Mouse (Mus musculus) CH12.LX (cell line): Measurements from ENCODE around the gene Golim4.

Experiments used
- BHLHE40 ChIP-seq: IDR thresholded peaks from 2 replicates; pipeline ENCODE4 v1.6.1; 2011; ENCODE audit warnings: mild to moderate bottlenecking, low read depth, low read length, improper control_type of control experiment
- CHD2 ChIP-seq: IDR thresholded peaks from 2 replicates; pipeline ENCODE4 v1.6.1; 2011; ENCODE audit warnings: low read length, improper control_type of control experiment
- CTCF ChIP-seq, 2 experiments: IDR thresholded peaks in 1 of 2; conservative IDR thresholded peaks in 1 of 2; 2 replicates each; pipeline ENCODE4 v1.5.1; 2011 to 2012; ENCODE audit warnings: low read depth in 2 of 2, low read length in 2 of 2, improper control_type of control experiment in 1 of 2, inconsistent platforms in 1 of 2, mild to moderate bottlenecking in 1 of 2, moderate library complexity in 1 of 2
- ELF1 ChIP-seq: IDR thresholded peaks from 2 replicates; pipeline ENCODE4 v1.6.1; 2014; ENCODE audit warnings: low read depth, mild to moderate bottlenecking, inconsistent platforms, low read length, improper control_type of control experiment
- IRF4 ChIP-seq: IDR thresholded peaks from 2 replicates; pipeline ENCODE4 v1.6.1; 2014; ENCODE audit warnings: low read depth, mild to moderate bottlenecking, inconsistent platforms, low read length, improper control_type of control experiment
- MAZ ChIP-seq: IDR thresholded peaks from 2 replicates; pipeline ENCODE4 v1.6.1; 2012; ENCODE audit warnings: low read depth, mild to moderate bottlenecking, inconsistent platforms, low read length, improper control_type of control experiment, moderate library complexity
- PAX5 ChIP-seq: IDR thresholded peaks from 2 replicates; pipeline ENCODE4 v1.6.1; 2012; ENCODE audit warnings: low read length, inconsistent platforms, mixed read lengths
- USF2 ChIP-seq: conservative IDR thresholded peaks from 2 replicates; pipeline ENCODE4 v1.6.1; 2011; ENCODE audit warnings: low read depth, low read length, improper control_type of control experiment

DNA sequence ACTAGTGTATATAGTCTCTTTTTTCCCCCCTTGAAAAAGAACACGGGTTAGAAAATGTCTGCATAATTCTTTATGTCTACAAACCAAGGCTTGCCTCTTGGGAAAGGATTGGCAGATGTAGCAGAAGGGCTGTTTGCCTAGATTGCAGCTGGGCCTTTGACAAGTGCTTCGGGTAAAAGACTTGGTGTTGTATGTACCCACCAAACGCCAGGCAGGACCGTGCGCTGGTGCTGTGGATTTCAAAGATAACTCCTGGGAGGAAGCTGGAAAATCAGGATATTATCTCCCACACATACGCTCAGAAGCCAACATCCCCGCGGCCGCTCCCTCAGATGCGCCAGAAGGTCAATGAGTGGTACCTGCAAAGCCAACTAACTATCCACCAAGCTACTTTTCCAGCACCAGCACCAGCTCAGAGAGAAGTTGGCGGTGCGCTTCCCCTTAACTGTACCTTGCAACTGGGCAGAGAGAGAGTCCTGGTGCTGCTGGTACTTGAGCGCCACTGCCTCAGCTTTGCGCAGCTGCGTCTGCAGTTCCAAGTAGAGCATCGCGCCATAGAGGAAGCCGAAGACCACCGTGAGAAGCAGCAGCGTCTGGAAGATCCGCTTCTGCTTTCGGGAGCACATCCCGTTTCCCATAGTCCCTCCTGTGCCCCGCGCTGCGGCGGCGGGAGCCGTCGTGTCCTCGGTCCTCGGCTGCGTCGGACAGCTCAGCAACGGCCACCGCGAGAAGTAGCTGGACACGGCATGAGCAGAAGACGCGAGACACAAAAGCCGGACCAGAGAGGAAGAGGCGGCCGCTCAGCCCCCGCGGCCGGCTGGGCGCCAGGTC is 873 bp downstream of the Golim4 start:
- TF ChIP-seq CTCF (conservative IDR thresholded peaks at IDR 0.05 in 1 of 2, IDR thresholded peaks at IDR 0.05 in 1 of 2; ENCODE audit: low read depth in 2 of 2, low read length in 2 of 2) (no peak), PAX5 (no peak), BHLHE40 (no peak), MAZ (no peak), IRF4 (no peak), CHD2 (no peak), ELF1 (no peak), USF2 (no peak)
